Mouse (Mus musculus): ENCODE data around the gene Slc5a4a. TPM values are rescaled to one million over a fixed set of nuclear protein-coding genes. Genes with fewer than 3 reads are reported as not detected.

The Slc5a4a gene
- total RNA-seq, 2 experiments from 2014 or later, result not detected

DNA sequence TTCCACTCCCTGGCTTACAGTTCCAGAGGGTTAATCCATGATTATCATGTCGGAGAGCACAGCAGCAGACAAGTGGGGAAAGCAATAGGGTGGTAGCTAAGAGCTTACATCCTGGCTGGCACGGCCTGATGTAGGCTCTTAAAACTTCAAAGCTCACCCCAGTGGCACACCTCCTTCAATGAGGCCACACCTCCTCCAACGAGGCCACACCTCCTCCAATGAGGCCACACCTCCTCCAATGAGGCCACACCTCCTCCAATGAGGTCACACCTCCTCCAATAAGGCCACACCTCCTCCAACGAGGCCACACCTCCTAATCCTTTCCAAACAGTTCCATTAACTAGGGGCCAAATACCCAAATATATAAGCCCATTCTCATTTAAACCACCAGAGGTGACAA is 66.9 kb downstream of the Slc5a4a start:
- intact Hi-C loops (cut with DNase I), result no loop called here
- DNase-seq, result no peak

DNA sequence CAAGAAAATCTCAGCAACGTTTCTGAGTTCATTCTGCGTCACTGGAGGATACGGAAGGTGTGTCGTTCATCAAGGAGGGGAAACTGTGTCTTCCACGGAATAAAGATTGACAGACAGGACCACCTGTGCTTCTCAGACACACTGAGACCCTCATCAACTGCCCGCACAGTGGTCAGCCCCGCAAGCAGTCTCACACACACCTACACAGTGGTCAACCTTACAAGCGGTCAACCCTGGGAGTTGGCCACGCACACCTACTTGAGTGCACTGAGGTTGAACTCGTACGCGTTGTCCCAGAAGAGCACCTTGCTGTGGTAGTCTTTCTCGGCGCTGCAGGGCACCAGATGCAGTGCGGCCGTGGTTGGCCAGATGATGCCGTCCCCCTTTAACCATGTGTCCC is 69.8 kb downstream of the Slc5a4a start:
- intact Hi-C loops (cut with DNase I), result no loop called here
- no peak for DNase-seq

DNA sequence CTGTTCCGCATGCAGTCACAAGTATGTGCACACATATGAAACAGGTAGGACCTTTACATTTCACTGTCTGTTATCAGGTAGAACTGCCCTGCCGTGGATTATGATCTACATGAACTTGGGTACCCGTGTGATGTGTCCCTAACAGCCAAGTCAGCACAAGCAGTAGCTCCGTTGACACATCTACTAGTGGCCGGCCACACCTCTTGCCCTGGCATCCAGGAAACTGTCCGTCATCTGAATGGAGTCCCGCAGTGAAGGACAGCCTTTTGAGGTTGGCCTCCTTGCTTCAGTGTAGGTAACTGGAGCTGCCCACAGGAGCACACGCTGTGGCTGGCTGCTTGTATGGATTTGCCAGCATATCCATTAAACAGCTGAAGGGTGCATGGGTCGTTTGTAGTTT is 71.0 kb downstream of the Slc5a4a start:
- intact Hi-C loops (cut with DNase I), result no loop called here
- no peak for DNase-seq

DNA sequence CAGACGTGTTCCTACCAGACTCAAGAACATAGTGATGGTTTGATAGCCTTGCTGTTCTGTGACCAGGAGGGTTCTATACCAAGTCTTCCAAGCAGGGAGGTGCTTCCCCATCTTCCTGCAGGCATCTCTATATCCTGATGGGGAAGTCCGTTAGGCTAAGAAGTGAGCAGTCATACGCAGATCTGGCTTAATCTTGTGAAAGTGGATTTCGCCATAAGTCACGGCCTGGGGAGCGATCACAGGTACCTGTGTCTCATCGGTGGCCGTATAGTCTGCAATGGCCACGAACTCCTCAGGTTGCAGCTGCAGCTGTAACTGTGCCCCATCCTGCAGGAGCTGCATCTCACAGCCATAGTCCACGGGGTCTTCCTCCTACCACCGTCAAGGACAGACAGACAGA is 78.7 kb downstream of the Slc5a4a start:
- intact Hi-C loops (cut with DNase I), result no loop called here
- DNase-seq, result no peak

DNA sequence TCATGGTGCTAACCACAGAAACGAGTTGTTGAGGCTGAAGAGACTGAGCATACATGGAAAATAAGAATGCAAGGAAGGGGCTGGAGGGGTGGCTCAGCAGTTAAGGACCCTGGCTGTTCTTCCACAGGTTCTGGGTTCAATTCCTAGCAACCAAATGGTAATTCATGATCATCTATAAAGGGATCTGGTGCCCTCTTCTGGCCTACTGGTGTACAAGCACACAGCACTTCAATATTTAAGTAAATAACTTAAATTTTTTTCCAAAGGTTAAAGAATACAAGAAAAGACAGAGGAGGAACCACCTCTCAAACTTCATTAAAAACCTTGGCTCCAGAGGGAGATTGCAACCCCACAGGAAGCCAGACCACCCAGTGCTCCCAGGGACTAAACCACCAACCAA is 82.4 kb downstream of the Slc5a4a start:
- no peak for DNase-seq
- intact Hi-C loops (cut with DNase I), result no loop called here

DNA sequence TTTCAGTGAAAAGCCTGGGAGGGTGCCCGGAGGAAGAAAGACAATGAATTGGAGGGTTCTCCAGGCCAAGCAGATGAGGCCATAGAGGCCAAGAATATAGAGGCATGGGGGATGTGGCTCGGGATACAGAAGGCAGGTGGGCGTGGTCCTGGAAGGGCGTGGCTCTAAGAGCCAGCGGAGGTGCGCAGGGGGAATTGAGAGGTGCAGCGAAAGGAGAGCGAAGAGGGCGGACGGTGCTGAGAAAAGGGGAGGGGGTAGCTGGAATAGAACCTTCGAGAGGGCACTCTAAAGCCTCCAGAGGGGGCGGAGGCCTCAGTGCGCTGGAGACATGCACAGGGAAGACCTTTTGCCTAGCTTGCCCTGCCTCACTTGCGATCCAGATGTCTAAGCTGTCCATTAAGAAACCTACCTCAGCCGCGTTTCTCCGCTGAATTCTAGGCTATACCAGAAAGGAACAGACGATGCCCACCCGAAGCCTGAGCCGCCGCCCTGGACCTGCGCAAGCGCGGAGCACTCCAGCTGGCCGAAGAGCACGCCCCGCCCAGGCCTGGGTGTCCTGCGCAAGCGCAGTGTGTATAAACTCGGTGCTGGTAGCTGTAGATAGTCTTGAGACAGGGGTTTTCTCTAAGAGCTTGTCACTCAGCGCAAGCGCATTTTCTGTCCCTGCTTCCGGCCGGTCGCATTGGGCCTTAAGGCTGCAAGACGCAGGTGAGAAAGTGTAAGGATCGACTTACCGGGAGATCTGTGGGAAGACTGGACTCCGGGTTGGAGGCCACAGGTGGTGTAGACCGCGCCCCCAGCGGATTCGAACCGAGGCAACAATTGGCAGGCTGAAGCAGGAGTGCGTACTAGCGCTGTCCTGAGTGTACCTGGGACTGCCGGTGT is 90.3 kb downstream of the Slc5a4a start, which contains the start of gene Prmt2:
Prmt2 (minus strand) TSS at position 525 of the 885 bp plus-strand sequence.
- intact Hi-C loops (cut with DNase I), result loop anchor here (2.0 kb wide), 1 partner anchor 17 kb away; no protein-coding TSS in a partner anchor
- peak; percentile 94 for DNase-seq

Small RNAs within 50 kb of the gene (microRNA-seq; reads per million reads assigned to microRNA genes)
- gene Mir678, result 0 reads per million in 2 experiments

Other genes starting within 250 kb of the Slc5a4a start
- gene Smarcb1, start 225.8 kb upstream of the Slc5a4a start, total RNA-seq (2021), result 10 to 100 TPM; 26.1 to 29.1 TPM
- gene Chchd10, start 214.3 kb upstream of the Slc5a4a start, total RNA-seq (2021), result 1,000 to 10,000 TPM; 1,290 to 1,409 TPM
- 1 to 10 TPM; 5.0 to 9.7 TPM for gene Mmp11, start 211.0 kb upstream of the Slc5a4a start, total RNA-seq (2021)
- under 1 TPM in 1 of 2 experiments, not detected in 1; 0.24 TPM for gene Gm867, start 206.8 kb upstream of the Slc5a4a start, total RNA-seq (2021)
- under 1 TPM in 1 of 2 experiments, not detected in 1; 0.65 TPM for gene Vpreb3, start 204.4 kb upstream of the Slc5a4a start, total RNA-seq (2021)
- gene Gm5134, start 192.9 kb upstream of the Slc5a4a start, total RNA-seq (2021), result not detected
- 1 to 10 TPM; 8.6 to 9.5 TPM for gene Zfp280b, start 114.8 kb upstream of the Slc5a4a start, total RNA-seq (2021)
- gene Slc5a4b, start 36.5 kb upstream of the Slc5a4a start, total RNA-seq (2021), result not detected
- gene Prmt2, start 90.4 kb downstream of the Slc5a4a start, total RNA-seq (2021), result 10 to 100 TPM; 13.4 to 13.8 TPM
- gene S100b, start 106.4 kb downstream of the Slc5a4a start, total RNA-seq (2021), result 1 to 10 TPM in 1 of 2 experiments, under 1 TPM in 1; 1.00 to 1.8 TPM
- 10 to 100 TPM; 16.2 to 16.3 TPM for gene Dip2a, start 197.8 kb downstream of the Slc5a4a start, total RNA-seq (2021)

Data from heart, postnatal 14 days (tissue).